Mouse (Mus musculus) liver, embryonic 11.5 days (tissue): ENCODE measurements around the gene Vill. TPM values are rescaled to one million over a fixed set of nuclear protein-coding genes. Genes with fewer than 3 reads are reported as not detected.

ENCODE experiments used
- ATAC-seq: fragments of 200-750 bp; cut with Nextera tagmentation; replicated peaks from 2 replicates; pipeline ENCODE4 v1.8.0; 2017; ENCODE audit warnings: moderate number of reproducible peaks, mild to moderate bottlenecking, moderate TSS enrichment, moderate library complexity; ENCODE audit not compliant: low FRiP score
- DNase-seq: peaks from one replicate; pipeline ENCODE4 v3.0.0-alpha.2; 2017; ENCODE audit warnings: low spot score
- H3K27ac ChIP-seq: fragments of 300-500 bp; sonication (generic); 2 replicates; pipeline ENCODE4 v1.5.1; 2014; ENCODE audit warnings: mild to moderate bottlenecking, low read depth, low read length, control low read depth
- H3K27me3 ChIP-seq: fragments of 300-500 bp; sonication (generic); replicated peaks from 2 replicates; pipeline ENCODE4 v1.6.1; 2014; ENCODE audit warnings: low read length, mixed read lengths; ENCODE audit not compliant: control insufficient read depth, insufficient read depth
- H3K36me3 ChIP-seq: fragments of 300-500 bp; sonication (generic); 2 replicates; pipeline ENCODE4 v1.6.1; 2014; ENCODE audit warnings: mild to moderate bottlenecking, low read length, moderate library complexity, mixed read lengths; ENCODE audit not compliant: control insufficient read depth, insufficient read depth
- H3K4me1 ChIP-seq: fragments of 300-500 bp; sonication (generic); replicated peaks from 2 replicates; pipeline ENCODE4 v1.6.1; 2014; ENCODE audit warnings: low read length, mixed read lengths; ENCODE audit not compliant: control insufficient read depth, insufficient read depth
- H3K4me2 ChIP-seq: fragments of 300-500 bp; sonication (generic); 2 replicates; pipeline ENCODE4 v1.6.1; 2014; ENCODE audit warnings: mild to moderate bottlenecking, control low read depth, moderate library complexity
- H3K4me3 ChIP-seq: fragments of 300-500 bp; sonication (generic); 2 replicates; pipeline ENCODE4 v1.5.1; 2014; ENCODE audit warnings: low read depth, low read length, control low read depth
- H3K9ac ChIP-seq: fragments of 300-500 bp; sonication (generic); 2 replicates; pipeline ENCODE4 v1.6.1; 2014; ENCODE audit warnings: low read depth, low read length, control low read depth
- H3K9me3 ChIP-seq: fragments of 300-500 bp; sonication (generic); 2 replicates; pipeline ENCODE4 v1.6.1; 2016; ENCODE audit warnings: low read length, inconsistent platforms, mixed read lengths; ENCODE audit not compliant: control insufficient read depth
- WGBS: fragments of 180-500 bp; shearing (Covaris S2); extraction: QIAGEN DNeasy Blood & Tissue Kit; methylation state at CpG from one replicate; pipeline ENCODE4 v1.1.7; 2014; 5-methylcytosine and 5-hydroxymethylcytosine counted together
- polyA plus RNA-seq: library from polyadenylated mRNA; unstranded; fragments of >200 nt; fragmentation: Nextera tagmentation; extraction: Ambion mirVana; gene quantifications from 2 replicates; pipeline ENCODE4 v1.2.1, GENCODE M21; 2014

Gene Vill
- polyA plus RNA-seq, 1 experiment from 2014 or later, result 22.7 TPM

GRCm38 (mm10) chr9:119082656-119083430, 30.3 kb downstream of the Vill start:
- DNase-seq, result no peak
- no peak overlapping the region for H3K9ac ChIP-seq
- no peak overlapping the region for H3K4me2 ChIP-seq
- H3K9me3 ChIP-seq, result no peaks in the 10 kb centered on the region
- no peaks in the 10 kb centered on the region; the same call in 1 of the 2 replicates for H3K36me3 ChIP-seq
- peak overlapping the region; percentile 13; the same call in 1 of the 2 replicates for H3K27ac ChIP-seq
- ATAC-seq, result no peak
- peaks cover 6% of the 10 kb centered on the region for H3K4me1 ChIP-seq
- 69% methylated on average over 7 of the region's 7 CpGs for WGBS
- no peaks in the 10 kb centered on the region for H3K27me3 ChIP-seq
- no peak overlapping the region for H3K4me3 ChIP-seq

GRCm38 (mm10) chr9:119083966-119084365, 31.4 kb downstream of the Vill start:
- WGBS, result 64% methylated on average over 10 of the region's 10 CpGs
- Histone ChIP-seq H3K4me1 (peaks cover 9% of the 10 kb centered on the region), H3K27ac (no peak overlapping the region), H3K9ac (no peak overlapping the region), H3K4me3 (no peak overlapping the region), H3K9me3 (no peaks in the 10 kb centered on the region), H3K27me3 (no peaks in the 10 kb centered on the region), H3K36me3 (no peaks in the 10 kb centered on the region), H3K4me2 (no peak overlapping the region)
- ATAC-seq (no peak), DNase-seq (no peak)

GRCm38 (mm10) chr9:119086451-119086850, 33.9 kb downstream of the Vill start:
- Histone ChIP-seq H3K27ac (no peak overlapping the region), H3K27me3 (peaks cover 7% of the 10 kb centered on the region), H3K4me3 (no peak overlapping the region), H3K4me2 (no peak overlapping the region), H3K9me3 (no peaks in the 10 kb centered on the region), H3K9ac (no peak overlapping the region), H3K4me1 (peaks cover 9% of the 10 kb centered on the region), H3K36me3 (no peaks in the 10 kb centered on the region)
- DNase-seq (no peak), ATAC-seq (no peak)
- 31% methylated on average over 1 of the region's 1 CpGs for WGBS

- Histone ChIP-seq H3K4me2 (peak overlapping the region; percentile 73; the same call in 1 of the 2 replicates), H3K4me1 (peaks cover 9% of the 10 kb centered on the region), H3K27ac (no peak overlapping the region), H3K9me3 (no peaks in the 10 kb centered on the region), H3K4me3 (no peak overlapping the region), H3K36me3 (no peaks in the 10 kb centered on the region), H3K9ac (no peak overlapping the region), H3K27me3 (peaks cover 16% of the 10 kb centered on the region)
- ATAC-seq (no peak; the same call in 1 of the 2 replicates), DNase-seq (no peak)
- WGBS, result 75% methylated on average over 5 of the region's 5 CpGs
Observed at GRCm38 (mm10) chr9:119087309-119087708, 34.7 kb downstream of the Vill start.

- ATAC-seq (peak; percentile 78), DNase-seq (peak; percentile 88)
- peaks cover 5% of the 10 kb centered on the region for H3K4me1 ChIP-seq
- 1% methylated on average over 24 of the region's 24 CpGs for WGBS
- H3K4me2 ChIP-seq, result peak overlapping the region; percentile 73
- H3K9me3 ChIP-seq, result no peaks in the 10 kb centered on the region
- no peaks in the 10 kb centered on the region for H3K36me3 ChIP-seq
- H3K27ac ChIP-seq, result no peak overlapping the region; the same call in 1 of the 2 replicates
- peak overlapping the region; percentile 46 for H3K4me3 ChIP-seq
- H3K27me3 ChIP-seq, result peaks cover 26% of the 10 kb centered on the region
- H3K9ac ChIP-seq, result 0 out of 2 replicates have a peak overlapping the region, but pooled peaks have one; percentile 25
Observed at GRCm38 (mm10) chr9:119088148-119088801, 35.7 kb downstream of the Vill start.

- H3K4me1 ChIP-seq, result peaks cover 5% of the 10 kb centered on the region
- H3K27me3 ChIP-seq, result peaks cover 37% of the 10 kb centered on the region
- ATAC-seq, result no peak
- no peak overlapping the region for H3K9ac ChIP-seq
- DNase-seq, result no peak
- H3K27ac ChIP-seq, result no peak overlapping the region
- no peaks in the 10 kb centered on the region for H3K9me3 ChIP-seq
- H3K4me3 ChIP-seq, result no peak overlapping the region
- H3K36me3 ChIP-seq, result no peaks in the 10 kb centered on the region
- no peak overlapping the region for H3K4me2 ChIP-seq
- WGBS, result 84% methylated on average over 7 of the region's 7 CpGs
Observed at GRCm38 (mm10) chr9:119089437-119089836, 36.9 kb downstream of the Vill start.

- no peak overlapping the region for H3K4me3 ChIP-seq
- no peak overlapping the region for H3K9ac ChIP-seq
- 90% methylated on average over 5 of the region's 5 CpGs for WGBS
- no peak overlapping the region for H3K4me2 ChIP-seq
- ATAC-seq (no peak), DNase-seq (no peak)
- H3K27ac ChIP-seq, result no peak overlapping the region
- no peaks in the 10 kb centered on the region for H3K36me3 ChIP-seq
- peaks cover 5% of the 10 kb centered on the region for H3K4me1 ChIP-seq
- H3K27me3 ChIP-seq, result peaks cover 46% of the 10 kb centered on the region
- H3K9me3 ChIP-seq, result no peaks in the 10 kb centered on the region
Observed at GRCm38 (mm10) chr9:119090462-119090861, 37.9 kb downstream of the Vill start.

GRCm38 (mm10) chr9:119091581-119092310, 39.2 kb downstream of the Vill start:
- 64% methylated on average over 12 of the region's 12 CpGs for WGBS
- H3K4me2 ChIP-seq, result no peak overlapping the region
- ATAC-seq (no peak), DNase-seq (no peak)
- no peaks in the 10 kb centered on the region for H3K36me3 ChIP-seq
- no peak overlapping the region for H3K27ac ChIP-seq
- no peaks in the 10 kb centered on the region for H3K9me3 ChIP-seq
- peaks cover 52% of the 10 kb centered on the region for H3K27me3 ChIP-seq
- H3K4me3 ChIP-seq, result no peak overlapping the region
- peaks cover 5% of the 10 kb centered on the region for H3K4me1 ChIP-seq
- no peak overlapping the region for H3K9ac ChIP-seq
